Mouse (Mus musculus) liver, embryonic 14.5 days (tissue): Measurements from ENCODE around the gene 1700013H16Rik. TPM values are rescaled to one million over a fixed set of nuclear protein-coding genes. Genes with fewer than 3 reads are reported as not detected.

Experiments used
- ATAC-seq: fragments of 200-750 bp; cut with Nextera tagmentation; 2 replicates; pipeline ENCODE4 v1.8.0; 2017; ENCODE audit warnings: moderate number of reproducible peaks, mild to moderate bottlenecking, moderate library complexity; ENCODE audit not compliant: insufficient read depth
- DNase-seq, 3 experiments: peaks; one replicate each; pipeline ENCODE4 v3.0.0-alpha.2; 2012 to 2013; ENCODE audit warnings: low read depth in 3 of 3, low spot score in 3 of 3
- H3K27ac ChIP-seq: fragments of 300-500 bp; sonication (generic); 2 replicates; pipeline ENCODE4 v1.5.1; 2014; ENCODE audit warnings: moderate library complexity, mild to moderate bottlenecking, control low read depth, inconsistent platforms
- H3K27me3 ChIP-seq: fragments of 300-500 bp; sonication (generic); 2 replicates; pipeline ENCODE4 v1.6.1; 2014; ENCODE audit warnings: mild to moderate bottlenecking, low read length, moderate library complexity; ENCODE audit not compliant: control insufficient read depth, insufficient read depth
- H3K36me3 ChIP-seq: fragments of 300-500 bp; sonication (generic); replicated peaks from 2 replicates; pipeline ENCODE4 v1.6.1; 2014; ENCODE audit warnings: low read depth; ENCODE audit not compliant: control insufficient read depth, insufficient read depth
- H3K4me1 ChIP-seq, 2 experiments: fragments of 200-500 bp in 1 of 2; fragments of 300-500 bp in 1 of 2; sonication (generic) in 1 of 2; replicated peaks; 2 replicates each; pipeline ENCODE4 v1.6.1; 2012 to 2014; ENCODE audit warnings: antibody characterized with exemption in 1 of 2, inconsistent platforms in 1 of 2, low read length in 1 of 2; ENCODE audit not compliant: control insufficient read depth in 2 of 2, insufficient read depth in 2 of 2
- H3K4me2 ChIP-seq: fragments of 300-500 bp; sonication (generic); 2 replicates; pipeline ENCODE4 v1.6.1; 2014; ENCODE audit warnings: low read depth, mild to moderate bottlenecking, control low read depth, moderate library complexity
- H3K4me3 ChIP-seq, 2 experiments: fragments of 200-500 bp in 1 of 2; fragments of 300-500 bp in 1 of 2; sonication (generic) in 1 of 2; 2 replicates each; pipeline ENCODE4 v1.5.1; 2012 to 2014; ENCODE audit warnings: low read depth in 2 of 2, low read length in 2 of 2, mild to moderate bottlenecking in 2 of 2, control low read depth in 1 of 2, inconsistent platforms in 1 of 2, moderate library complexity in 1 of 2; ENCODE audit not compliant: insufficient read depth in 1 of 2
- H3K9ac ChIP-seq: fragments of 300-500 bp; sonication (generic); replicated peaks from 2 replicates; pipeline ENCODE4 v1.6.1; 2014; ENCODE audit warnings: mild to moderate bottlenecking, control low read depth, moderate library complexity
- H3K9me3 ChIP-seq: fragments of 300-500 bp; sonication (generic); 2 replicates; pipeline ENCODE4 v1.6.1; 2016; ENCODE audit warnings: low read length, mixed read lengths; ENCODE audit not compliant: control insufficient read depth
- CTCF ChIP-seq: IDR thresholded peaks from 2 replicates; pipeline ENCODE4 v1.5.1; 2016; ENCODE audit warnings: antibody characterized with exemption, low read depth, control low read depth
- EP300 ChIP-seq: IDR thresholded peaks from 2 replicates; pipeline ENCODE4 v1.6.1; 2016; ENCODE audit warnings: antibody characterized with exemption, low read depth
- WGBS: fragments of 180-500 bp; shearing (Covaris S2); extraction: QIAGEN DNeasy Blood & Tissue Kit; methylation state at CpG from one replicate; pipeline ENCODE4 v1.1.7; 2014; ENCODE audit not compliant: insufficient replicate concordance; 5-methylcytosine and 5-hydroxymethylcytosine counted together
- polyA plus RNA-seq, 2 experiments: library from polyadenylated mRNA; depleted of rRNA in 1 of 2; stranded (reverse) in 1 of 2; unstranded in 1 of 2; fragments of >200 nt; fragmentation: Nextera tagmentation in 1 of 2; extraction: Ambion mirVana in 1 of 2; gene quantifications; 2 replicates each; pipeline versions ENCODE4 v1.2.1 to v1.2.3; 2012 to 2014

1700013H16Rik gene
- polyA plus RNA-seq, 2 experiments: not detected

DNA sequence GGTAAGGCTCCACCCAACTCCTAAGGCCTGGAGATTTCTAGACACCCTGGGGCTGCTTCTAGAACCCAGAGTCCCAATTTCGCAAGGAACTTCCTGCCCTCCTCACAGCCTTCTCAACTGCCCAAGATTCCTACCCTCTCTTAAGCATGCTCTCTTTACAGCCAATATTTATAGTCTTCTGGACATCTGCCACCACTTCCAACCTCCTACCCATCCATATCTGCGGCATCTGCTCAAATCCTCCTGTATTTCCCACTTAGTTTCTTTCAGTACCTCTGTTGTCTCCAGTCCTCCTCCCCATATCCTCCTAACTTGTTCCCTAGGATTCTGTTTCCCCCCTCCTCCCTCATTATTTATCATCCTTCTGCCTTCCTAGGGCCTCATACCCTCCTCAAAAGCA, 58.4 kb downstream of the 1700013H16Rik start:
- Histone ChIP-seq H3K4me1 (no peaks in the 10 kb centered on the region), H3K4me3 (no peak overlapping the region), H3K9ac (no peak overlapping the region), H3K9me3 (no peaks in the 10 kb centered on the region), H3K4me2 (no peak overlapping the region), H3K27me3 (no peaks in the 10 kb centered on the region), H3K27ac (no peak overlapping the region), H3K36me3 (no peaks in the 10 kb centered on the region)
- ATAC-seq: no peak
- TF ChIP-seq EP300 (no peak), CTCF (no peak)
- 68% methylated on average over 2 of the region's 2 CpGs for WGBS
- DNase-seq: no peak

DNA sequence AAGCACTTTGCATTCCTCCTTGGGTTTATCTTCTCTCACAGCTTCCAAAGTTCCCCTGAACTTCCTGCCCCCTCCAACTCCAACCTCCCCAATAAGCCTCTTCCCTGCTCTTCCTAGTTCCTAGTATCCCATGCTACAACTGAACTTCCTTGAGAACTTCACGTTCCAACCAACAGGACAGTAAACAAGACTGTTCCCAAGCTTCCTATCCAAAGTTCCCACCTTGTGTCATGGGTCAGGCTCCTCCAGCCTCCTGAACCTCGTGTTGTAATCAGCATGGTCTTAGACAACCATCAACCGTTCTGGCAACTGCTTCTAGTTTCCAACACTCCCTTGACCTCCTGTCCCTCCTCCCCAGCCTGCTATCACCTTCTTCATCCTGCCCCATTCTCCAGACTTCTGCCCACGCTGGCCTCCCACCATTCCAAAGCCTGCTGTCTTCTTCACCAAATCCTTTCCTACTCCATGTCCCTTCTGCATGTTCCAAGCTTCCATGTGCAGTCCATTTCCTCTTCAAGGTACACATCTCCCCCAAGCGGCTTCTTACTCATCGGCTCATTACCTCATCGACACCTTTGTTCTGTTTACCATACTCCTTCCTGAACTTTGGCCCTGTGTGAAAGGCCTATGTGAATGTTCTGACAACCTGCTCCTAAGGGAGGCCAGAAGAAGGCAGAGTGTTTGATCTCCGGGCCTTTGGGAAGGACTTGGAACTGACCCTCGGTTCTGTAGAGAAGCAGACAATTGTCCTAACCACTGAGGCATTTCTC, 63.4 kb downstream of the 1700013H16Rik start:
- DNase-seq: no peak
- Histone ChIP-seq H3K4me3 (no peak overlapping the region), H3K27me3 (no peaks in the 10 kb centered on the region), H3K4me1 (no peaks in the 10 kb centered on the region), H3K27ac (no peak overlapping the region), H3K9me3 (no peaks in the 10 kb centered on the region), H3K36me3 (no peaks in the 10 kb centered on the region), H3K4me2 (no peak overlapping the region), H3K9ac (no peak overlapping the region)
- WGBS: 51% methylated on average over 9 of the region's 9 CpGs
- TF ChIP-seq CTCF (no peak), EP300 (no peak)
- no peak for ATAC-seq

DNA sequence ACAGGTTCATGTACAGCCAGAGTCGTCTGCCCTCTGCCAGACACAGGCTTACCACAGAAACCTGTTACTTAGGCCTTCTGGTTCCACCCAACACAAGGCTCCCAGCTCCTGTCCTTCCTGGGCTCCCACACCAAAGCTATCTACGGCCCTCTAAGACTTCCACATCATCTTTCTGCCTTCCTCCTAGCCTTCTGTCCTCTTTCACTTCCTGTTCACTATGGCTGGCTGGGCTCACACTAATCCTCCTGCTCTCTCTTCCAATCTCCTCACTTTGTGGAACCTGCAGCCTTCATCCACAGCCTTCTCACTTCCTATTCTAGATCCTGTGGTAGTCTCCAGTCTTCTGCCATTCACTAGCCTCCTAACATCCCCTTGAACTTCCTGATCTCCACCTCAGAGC, 64.5 kb downstream of the 1700013H16Rik start:
- Histone ChIP-seq H3K27ac (no peak overlapping the region), H3K27me3 (no peaks in the 10 kb centered on the region), H3K4me1 (no peaks in the 10 kb centered on the region), H3K4me3 (no peak overlapping the region), H3K36me3 (no peaks in the 10 kb centered on the region), H3K9me3 (no peaks in the 10 kb centered on the region), H3K9ac (no peak overlapping the region), H3K4me2 (no peak overlapping the region)
- ATAC-seq: no peak
- 33% methylated on average over 2 of the region's 2 CpGs for WGBS
- DNase-seq: no peak
- TF ChIP-seq EP300 (no peak), CTCF (no peak)

Other genes starting within 250 kb of the 1700013H16Rik start
- gene Rtl8c, start 149.8 kb downstream of the 1700013H16Rik start, polyA plus RNA-seq (2012; rRNA removed): 0.41 and 1.2 TPM in 2 replicates
- gene Rtl8c, start 149.8 kb downstream of the 1700013H16Rik start, polyA plus RNA-seq (2014; fragmentation: Nextera tagmentation; extraction: Ambion mirVana): 1.4 and 1.9 TPM in 2 replicates
- gene Gm14597, start 148.9 kb downstream of the 1700013H16Rik start, polyA plus RNA-seq (2012; rRNA removed): not detected in 2 replicates
- gene Gm14597, start 148.9 kb downstream of the 1700013H16Rik start, polyA plus RNA-seq (2014; fragmentation: Nextera tagmentation; extraction: Ambion mirVana): not detected in 2 replicates
- gene Rtl8a, start 114.1 kb downstream of the 1700013H16Rik start, polyA plus RNA-seq (2012; rRNA removed): 5.2 and 5.9 TPM in 2 replicates
- gene Rtl8a, start 114.1 kb downstream of the 1700013H16Rik start, polyA plus RNA-seq (2014; fragmentation: Nextera tagmentation; extraction: Ambion mirVana): 3.5 and 5.3 TPM in 2 replicates
- 6.7 and 7.9 TPM in 2 replicates for gene Rtl8b, start 87.4 kb downstream of the 1700013H16Rik start, polyA plus RNA-seq (2012; rRNA removed)
- gene Rtl8b, start 87.4 kb downstream of the 1700013H16Rik start, polyA plus RNA-seq (2014; fragmentation: Nextera tagmentation; extraction: Ambion mirVana): 4.2 and 4.3 TPM in 2 replicates
- gene 4930502E18Rik, start 33.0 kb downstream of the 1700013H16Rik start, polyA plus RNA-seq (2012; rRNA removed): 0.03 and 0.06 TPM in 2 replicates
- gene 4930502E18Rik, start 33.0 kb downstream of the 1700013H16Rik start, polyA plus RNA-seq (2014; fragmentation: Nextera tagmentation; extraction: Ambion mirVana): not detected in 2 replicates
- 0.02 TPM in 1 of 2 replicates, not detected in the other for gene Zfp36l3, start 18.6 kb upstream of the 1700013H16Rik start, polyA plus RNA-seq (2012; rRNA removed)
- gene Zfp36l3, start 18.6 kb upstream of the 1700013H16Rik start, polyA plus RNA-seq (2014; fragmentation: Nextera tagmentation; extraction: Ambion mirVana): not detected in 2 replicates
- gene Xlr, start 39.9 kb upstream of the 1700013H16Rik start, polyA plus RNA-seq (2012; rRNA removed): 0.32 and 1.3 TPM in 2 replicates
- gene Xlr, start 39.9 kb upstream of the 1700013H16Rik start, polyA plus RNA-seq (2014; fragmentation: Nextera tagmentation; extraction: Ambion mirVana): 2.1 and 3.3 TPM in 2 replicates